Mouse (Mus musculus) thymus, postnatal 25 days (tissue): ENCODE results near the gene Slc35f2.

Experiments
- DNase-seq: peaks from one replicate; pipeline ENCODE4 v3.0.0; 2022

Gene Slc35f2

DNA sequence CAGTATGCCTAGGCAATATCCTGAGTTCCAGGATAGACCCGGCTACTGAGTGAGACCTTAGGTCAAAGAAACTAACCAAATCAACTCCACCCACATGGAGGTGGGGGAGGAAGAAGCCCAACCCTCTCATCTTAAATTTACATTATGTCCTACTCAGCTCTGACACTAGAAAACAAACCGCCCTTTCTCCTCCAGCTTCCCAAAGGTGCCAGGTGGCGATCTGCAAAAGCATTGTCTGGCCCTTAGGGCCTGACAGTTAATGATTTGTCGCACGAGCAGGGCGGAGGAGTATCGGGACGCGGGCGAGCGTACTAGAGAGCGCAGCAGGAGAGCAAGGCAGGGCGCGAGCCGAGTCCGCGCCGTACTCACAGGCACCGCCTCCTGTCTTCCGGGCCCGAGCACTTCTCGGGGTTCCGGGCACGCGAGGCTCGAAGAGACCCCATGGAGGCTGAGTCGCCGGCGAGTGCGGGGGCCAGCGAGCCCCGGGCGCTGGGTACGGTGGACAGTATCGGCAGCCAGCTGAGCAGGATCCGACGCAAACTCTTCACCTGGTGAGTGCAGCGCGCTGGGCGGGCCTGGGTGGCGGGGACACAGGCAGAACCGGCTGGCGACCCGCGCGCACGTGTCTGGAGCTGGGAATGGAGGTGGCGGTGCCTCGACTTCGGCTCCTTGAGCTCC is at the start of gene Slc35f2:
Gene Slc35f2, plus strand, starts transcription at position 195 of the 678 bp plus-strand sequence.
- DNase-seq = peak; percentile 78

DNA sequence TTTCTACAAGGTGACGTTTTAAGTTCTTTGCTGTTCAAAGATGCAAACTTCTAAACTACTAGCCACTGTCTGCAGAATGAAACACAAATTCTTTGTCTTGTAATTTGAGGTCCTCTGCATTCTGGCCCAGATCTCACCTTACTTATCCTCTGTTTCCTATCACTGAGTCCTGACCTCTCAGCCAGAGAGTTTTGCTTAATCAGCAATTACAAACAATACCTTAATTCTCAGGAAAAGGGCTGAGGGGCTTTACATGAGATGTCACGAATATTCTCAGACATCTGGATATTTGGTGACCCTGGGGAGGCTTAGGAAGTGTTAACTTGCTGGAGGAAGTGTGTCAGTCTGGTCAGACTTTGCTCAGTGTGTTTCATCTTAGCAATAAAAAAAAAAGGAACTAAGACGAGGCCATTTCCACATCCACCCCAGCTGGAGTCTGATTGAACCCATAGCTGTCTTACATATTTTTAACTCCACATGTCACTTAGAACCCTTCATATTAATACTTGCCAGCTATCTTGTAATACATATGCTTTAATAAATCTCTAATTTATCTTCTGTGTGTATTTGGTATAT is 30.4 kb upstream of the Slc35f2 start:
- no peak for DNase-seq

DNA sequence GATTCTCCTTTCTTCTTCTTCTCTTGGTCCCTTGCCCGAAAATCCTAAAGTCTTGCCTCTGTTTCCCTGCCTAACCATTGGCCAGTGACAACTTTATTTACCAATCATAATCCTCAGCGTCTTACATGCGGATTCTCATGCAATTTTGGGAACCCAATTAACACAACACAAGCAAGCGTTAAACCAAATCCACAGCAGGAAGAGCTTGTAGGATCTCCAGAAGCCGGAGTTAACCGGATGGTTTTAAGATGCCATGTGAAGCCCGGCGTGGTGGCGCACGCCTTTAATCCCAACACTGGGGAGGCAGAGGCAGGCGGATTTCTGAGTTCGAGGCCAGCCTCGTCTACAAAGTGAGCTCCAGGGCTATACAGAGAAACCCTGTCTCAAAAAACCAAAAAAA is 20.9 kb upstream of the Slc35f2 start:
- DNase-seq = no peak

DNA sequence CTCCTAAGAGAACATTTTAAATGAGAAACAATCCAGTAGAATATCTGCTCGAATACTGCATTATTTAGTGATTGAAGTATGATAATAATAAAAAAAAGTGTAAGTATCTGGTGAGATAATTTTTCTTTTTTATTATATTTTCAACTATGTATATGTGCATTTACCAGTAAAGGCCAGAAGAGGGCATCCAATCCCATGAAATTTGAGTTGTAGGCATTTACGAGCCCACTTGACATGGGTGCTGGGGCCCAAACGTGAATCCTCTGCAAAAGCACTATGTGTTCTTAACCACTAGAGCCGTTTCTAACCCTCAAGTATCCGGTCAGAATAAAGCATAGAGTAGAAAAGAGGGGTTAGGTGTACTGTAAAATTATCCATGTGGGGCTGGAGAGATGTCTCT is 20.4 kb upstream of the Slc35f2 start:
- peak; percentile 17 for DNase-seq

DNA sequence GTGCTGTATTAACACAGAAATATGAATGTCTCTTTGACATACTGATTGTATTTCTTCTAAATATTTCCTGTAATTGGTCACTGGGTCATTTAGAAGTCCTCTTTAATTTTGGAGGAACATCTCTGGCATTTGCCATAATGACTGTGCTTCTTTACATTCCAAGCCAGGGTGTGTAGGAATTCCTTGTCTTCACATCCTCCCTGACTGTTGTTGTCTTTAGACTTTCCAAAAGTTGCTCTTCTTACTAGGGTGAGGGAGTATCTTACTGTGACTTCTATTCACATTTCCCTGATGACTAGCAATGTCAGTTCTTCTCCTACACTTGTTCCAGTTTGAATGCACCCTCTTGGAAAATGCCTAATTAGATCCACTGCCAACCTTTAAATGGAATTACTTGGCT is 16.5 kb upstream of the Slc35f2 start:
- DNase-seq = no peak

DNA sequence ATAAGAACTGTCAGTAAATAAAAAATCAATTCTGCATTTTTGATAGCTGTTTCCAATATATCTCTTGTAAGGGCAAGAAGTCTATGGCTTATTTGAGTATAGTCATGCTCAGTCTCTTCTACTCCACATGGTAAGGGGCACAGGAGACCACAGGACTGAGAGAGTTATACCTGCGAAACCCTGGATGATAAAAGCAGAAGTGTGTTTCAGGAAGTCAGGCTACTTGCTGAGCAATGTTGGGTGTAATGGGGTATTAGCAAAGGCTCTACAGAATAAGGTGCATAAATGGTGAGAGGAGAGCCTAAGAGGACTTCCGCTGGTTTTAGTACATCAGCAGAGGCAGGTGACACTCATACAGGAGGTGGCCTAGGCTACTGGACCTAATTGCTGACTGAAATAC is 13.2 kb upstream of the Slc35f2 start:
- no peak for DNase-seq

DNA sequence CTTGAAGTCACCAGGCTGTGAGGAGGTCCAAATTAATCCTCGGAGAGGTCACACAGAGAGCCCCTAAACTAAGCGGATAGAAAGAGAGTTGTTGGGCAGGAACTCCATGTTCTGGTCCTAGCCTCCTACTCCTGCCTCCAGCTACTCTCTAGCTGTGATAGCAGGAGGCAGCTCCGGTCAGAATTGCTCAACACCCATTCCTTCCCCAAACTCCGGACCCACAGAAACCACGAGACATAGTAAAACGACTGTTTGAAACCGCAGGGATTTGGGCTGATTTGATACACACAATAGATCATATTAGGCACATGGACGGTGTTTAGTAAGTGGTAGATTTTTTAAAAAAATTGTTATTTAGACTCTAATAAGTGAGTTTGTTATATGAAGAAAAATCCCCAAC is 6.6 kb upstream of the Slc35f2 start:
- no peak for DNase-seq

DNA sequence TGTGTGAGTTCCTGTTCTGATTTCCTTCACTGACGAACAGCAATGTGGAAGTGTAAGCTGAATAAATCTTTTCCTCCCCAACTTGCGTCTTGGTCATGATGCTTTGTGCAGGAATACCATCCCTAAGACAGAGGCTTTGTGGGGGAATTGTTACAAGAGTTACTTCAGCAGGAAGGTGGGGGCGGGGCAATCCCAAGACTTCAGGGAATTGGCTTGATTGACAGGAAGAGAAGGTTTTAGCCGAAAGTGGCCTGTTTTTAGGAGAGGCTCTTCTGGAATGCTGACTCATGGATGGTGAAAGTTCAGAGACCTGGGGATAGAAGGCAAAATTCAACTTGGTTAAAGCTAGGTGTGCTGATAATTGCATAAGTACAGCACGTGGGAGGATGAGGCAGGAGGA is 2.9 kb upstream of the Slc35f2 start:
- DNase-seq = no peak

DNA sequence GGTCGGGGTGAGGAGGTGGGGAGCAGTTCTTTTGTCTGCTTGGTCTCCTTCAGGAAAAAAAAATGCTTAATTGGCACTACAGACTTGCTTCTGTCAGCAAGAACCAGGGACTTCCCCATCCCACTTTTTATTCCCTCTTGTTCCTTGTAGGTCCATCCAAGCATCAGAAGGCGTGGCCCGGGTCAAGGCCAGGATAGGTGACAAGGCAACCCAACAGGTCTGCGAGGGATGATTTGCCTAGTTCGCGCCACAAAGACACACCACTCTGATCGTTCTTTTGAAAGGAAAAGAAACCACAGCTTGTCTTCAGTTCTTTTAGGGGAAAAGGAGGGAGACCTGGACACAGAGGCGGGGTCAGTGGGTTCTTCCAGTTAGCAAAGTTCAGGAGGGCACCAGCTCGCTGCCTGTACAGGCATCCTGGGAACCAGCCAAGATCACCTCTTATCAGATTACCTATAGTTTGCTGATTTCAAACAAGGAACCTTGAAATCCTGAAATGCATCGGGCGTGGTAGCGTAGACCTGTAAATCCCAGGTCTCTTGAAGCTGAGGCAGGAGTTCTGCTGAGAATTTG is 481 bp upstream of the Slc35f2 start:
- no peak for DNase-seq

DNA sequence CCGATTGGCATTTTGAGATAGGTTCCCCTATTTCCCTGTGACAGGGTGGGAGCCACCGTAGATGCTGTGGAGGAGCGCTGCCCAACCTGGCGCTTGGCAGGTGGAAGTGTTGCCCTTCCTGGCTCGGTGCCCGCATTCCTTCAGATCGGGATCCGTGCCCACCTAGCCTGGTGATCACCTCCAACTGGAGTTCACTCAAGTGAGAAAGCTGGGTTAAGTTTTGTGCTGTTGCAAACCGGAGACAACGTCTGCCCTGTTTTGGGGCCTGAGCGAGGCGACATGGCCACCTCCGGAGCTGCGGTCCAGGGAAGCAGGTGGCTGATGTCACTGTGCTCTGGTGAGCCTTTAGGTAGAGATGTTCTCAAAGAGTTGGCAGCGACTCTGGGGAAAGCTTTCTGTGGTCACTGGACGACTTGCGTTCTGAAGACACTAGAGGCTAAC is 803 bp downstream of the Slc35f2 start:
- DNase-seq = peak; percentile 45

DNA sequence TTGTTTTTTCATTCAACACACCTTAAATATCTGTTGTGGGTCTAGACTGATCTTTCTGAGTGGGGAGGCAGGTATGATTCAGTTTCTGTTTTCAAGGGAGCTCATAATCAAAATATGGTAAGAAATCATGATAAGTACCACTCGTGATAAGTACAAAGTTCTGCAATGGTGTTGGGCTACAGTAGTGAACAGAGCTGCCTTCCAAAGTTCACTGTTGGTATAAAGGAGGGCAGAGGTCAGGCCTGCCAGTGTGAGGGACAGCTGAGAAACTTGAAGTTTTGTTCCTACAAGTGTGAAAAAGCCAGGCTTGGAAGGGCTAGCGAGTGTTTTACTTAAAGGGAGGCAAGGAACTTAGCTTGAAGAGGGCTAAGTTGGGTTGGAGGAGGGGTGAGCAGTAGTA is 4.2 kb downstream of the Slc35f2 start:
- no peak for DNase-seq

DNA sequence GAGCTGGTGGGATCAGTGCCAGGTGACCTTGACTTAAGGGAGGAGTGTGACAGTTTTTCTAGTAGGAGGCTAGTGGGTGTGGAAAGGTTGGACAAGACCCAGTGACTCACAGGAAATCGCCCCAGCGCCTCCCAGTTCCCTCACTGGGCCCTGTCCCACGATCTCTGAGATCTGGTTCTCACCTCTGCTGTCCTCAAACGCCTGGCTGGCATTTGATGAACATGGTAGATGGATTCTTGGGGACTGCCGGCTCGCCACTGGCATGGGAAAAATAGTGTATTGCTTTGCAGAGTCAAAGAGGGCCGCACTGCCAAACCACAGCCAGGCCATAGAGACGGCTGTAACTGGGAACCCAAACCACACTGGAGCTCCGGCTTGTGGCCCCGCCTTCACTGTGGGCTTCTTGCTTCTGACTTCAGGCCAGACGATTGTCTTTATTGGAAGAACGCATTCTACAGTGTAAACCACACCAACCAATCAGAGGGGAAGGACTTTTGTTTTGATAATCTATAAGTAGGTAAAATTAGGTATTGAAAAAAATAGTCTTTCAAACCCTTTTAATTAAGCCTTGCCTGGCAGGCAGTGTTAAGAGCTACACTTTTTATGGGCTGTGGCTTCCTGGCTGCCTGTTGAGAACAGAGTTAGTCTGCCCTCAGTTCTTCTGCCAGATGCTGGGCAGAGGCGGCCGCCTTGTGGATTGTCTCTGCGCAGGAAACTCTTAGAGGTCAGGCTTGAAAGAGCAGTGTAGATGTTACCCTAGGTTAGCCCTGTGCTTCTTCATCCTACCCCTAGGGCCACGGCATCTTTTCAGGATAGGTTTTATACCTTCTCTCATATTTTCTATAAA is 15.4 kb downstream of the Slc35f2 start:
- peak; percentile 42 for DNase-seq

DNA sequence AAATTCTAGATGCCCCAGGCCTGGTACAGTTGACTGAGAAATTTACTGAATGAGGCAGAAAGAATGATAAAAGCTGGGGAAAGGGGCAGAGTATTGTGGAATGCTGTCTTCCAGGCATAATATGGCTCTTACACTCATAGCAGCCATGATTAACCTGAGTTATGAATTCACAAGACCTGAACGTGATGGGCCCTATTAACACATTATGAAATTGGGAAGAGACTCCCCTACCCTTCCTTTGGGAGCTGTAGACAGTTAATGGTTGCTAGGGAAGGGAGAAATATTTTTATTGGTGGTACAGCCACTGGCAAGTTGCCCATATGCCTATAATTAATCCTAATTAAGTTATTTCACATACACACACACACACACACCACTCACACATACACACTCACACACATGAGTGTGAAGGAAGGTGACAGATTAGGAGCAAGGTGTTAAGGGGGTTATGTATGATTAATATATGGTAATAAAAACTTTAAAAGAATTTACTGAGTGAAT is 22.5 kb downstream of the Slc35f2 start:
- no peak for DNase-seq

DNA sequence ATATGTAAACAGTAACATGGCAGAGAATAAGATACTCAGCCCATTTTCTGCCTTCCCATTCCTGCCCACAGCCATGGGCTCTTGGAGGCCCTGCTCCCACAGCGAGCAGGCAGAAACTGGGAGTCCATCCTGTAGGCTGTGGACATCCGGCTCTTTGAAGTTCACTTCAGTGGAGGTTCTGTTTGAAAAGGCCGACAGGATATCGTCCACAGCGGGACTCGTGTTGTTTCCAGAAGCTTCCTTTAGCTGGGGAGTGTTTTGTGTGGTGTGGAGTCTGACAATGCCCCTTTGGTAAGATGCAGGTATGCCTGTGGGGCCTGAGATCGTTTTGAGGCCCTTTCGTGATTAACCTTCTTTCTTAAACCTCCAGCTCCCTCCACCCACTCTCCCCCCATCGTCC is 23.2 kb downstream of the Slc35f2 start:
- no peak for DNase-seq

DNA sequence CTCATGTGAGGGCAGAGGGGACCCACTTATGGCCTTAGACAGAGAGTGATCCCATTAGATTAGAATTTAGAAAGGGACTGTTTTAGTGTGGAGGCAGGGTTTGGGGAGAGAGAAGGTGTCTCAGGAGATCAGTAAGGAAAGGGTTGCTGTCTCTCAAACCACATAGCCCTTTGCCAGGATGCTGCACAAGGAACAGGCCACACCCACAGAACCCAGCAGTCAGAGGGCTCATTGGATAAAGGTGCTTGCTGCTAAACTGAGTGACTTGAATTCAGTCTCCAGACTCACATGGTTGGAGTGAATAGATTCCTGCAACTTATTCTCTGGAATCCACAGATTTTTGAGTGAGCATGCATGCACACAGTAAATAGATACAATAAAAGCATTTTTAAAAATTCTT is 24.0 kb downstream of the Slc35f2 start:
- no peak for DNase-seq

DNA sequence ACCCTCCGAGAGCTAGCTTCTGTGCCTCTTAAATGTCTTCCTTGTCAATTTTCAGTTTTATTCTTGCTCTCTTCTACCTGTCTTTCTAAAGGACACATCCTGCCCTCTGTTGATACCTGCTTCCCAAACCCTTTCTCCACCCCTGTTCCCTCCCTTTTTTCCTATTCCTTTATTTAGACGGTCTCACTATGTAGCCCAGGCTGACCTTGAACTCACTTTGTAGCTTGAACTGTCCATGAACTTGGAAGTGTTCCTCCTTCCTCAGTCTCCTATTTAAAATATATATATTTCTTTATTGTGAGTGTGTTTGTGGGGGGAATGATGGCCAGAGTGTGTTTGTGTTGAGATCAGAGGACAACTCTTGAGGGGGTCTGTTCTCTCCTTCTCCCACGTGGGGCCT is 25.0 kb downstream of the Slc35f2 start:
- no peak for DNase-seq

DNA sequence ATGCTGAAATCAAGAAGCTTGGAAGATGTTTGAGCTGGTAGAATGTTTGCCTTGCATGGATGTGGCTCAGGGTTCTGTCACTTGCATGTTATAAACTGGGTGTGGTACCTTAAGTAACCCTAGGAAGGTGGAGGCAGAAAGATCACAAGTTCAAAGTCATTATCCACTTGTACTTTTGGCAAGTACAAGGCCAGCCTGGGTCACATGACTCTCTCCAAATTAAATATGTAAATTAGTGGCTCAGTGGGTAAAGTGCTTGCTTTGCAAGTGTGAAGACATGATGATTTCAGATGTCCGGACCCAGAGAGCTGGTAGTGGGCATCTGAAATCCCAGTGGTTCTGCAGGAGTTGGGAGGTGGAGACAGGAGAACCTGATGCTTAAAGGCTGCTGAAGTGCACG is 25.8 kb downstream of the Slc35f2 start:
- no peak for DNase-seq

DNA sequence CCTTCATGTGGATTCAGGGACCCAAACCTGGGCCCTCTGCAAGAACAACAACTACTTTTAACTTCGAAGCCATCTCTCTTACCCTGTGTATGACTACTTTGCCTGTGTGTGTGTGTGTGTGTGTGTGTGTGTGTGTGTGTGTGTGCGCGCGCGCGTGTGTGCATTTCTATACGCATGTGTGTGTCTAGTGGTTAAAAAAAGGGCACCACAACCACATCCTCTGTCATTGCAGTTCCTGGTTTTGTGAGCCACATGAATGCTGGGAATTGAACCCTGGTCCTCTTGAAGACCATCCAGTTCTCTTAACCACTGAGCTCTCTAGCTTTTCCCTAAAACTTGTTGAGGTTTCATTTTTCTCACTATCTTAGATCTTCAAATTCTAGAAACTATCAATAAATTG is 31.6 kb downstream of the Slc35f2 start:
- no peak for DNase-seq

DNA sequence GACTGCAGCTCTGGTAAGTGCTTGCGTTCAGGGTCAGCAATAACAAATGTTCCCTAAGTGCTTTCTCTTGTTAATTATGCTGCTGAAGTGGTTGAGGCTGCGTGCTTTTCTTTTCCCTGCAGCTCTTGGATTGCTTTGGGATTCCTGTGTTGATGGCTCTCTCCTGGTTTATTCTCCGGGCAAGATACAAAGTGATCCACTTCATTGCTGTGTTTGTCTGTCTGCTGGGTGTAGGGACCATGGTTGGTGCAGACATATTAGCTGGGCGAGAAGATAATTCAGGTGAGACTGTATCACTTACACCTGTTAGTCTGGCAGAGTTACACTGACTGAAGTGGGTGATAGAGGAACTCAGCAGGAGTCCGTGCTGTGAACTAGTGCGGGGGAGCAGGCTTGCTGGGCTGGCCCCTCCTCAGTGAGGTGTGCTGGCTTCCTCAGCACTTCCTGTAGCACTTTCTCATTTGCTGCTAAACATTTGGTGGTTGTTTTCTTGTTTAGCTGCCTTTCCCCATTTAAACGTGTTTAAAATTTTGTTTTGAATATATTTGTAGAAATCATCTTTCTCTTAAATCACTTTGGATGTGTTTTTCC is 35.3 kb downstream of the Slc35f2 start:
- peak; percentile 66 for DNase-seq

DNA sequence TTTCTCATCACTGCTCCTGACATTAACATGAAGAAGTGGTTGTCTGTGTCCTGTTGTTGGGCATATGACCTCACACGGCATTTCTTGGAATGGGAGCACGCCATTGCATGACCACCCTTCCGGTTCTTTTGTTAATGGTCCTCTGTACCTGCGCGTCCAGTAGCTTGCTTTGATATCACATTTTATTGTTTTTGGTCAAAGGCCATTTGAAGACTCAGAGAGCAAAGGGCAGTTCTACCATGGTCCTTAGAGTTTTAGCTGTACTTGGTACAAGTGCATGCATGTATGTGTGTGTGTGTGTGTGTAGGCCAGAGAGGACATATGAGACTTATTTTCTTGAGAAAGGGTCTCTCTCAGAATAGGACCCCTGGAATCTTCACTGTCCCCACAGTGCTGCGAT is 42.1 kb downstream of the Slc35f2 start:
- DNase-seq = no peak

DNA sequence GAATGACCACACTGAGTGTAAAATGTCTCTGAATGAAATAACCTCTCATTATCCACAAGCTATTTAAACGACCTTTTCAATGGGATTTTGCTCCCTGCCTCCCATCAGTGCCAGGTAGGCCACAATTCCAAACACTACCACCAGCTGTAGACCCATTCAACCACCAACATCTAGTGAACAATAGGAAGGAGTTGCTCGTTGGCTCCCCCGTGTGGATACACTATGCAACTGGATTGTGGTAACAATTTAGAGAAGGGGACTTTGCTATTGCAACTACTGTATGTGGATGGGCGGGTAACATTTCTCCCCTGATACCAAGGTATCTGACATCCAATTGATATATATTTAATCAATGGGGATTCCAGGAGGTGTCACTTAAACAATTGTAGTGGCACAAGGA is 47.4 kb downstream of the Slc35f2 start:
- DNase-seq = peak; percentile 82

DNA sequence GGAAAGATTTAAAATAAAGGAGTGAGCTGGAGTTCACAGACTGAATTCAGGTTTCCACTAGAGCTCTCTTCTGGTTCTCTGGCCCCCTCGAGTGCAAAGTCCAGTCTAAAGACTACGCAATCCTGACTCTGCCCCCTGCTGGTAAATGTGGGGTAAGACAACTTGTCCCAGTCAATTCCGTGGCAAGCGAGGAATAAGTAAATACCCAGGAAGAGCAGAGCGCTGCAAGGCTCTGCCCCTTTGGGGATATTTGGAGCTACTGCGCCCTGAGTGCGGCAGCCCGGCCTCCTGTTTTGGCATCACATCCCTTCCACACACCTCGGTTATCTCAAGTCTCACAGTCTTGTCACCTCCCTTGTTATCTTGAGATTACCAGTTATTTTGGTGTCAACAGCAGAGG is 54.0 kb downstream of the Slc35f2 start:
- DNase-seq = no peak
